Mouse (Mus musculus): ENCODE results near the gene Borcs5. TPM values are rescaled to one million over a fixed set of nuclear protein-coding genes. Genes with fewer than 3 reads are reported as not detected.

Borcs5 gene
- polyA plus RNA-seq, 1 experiment from 2014 or later = 20.3 TPM

DNA sequence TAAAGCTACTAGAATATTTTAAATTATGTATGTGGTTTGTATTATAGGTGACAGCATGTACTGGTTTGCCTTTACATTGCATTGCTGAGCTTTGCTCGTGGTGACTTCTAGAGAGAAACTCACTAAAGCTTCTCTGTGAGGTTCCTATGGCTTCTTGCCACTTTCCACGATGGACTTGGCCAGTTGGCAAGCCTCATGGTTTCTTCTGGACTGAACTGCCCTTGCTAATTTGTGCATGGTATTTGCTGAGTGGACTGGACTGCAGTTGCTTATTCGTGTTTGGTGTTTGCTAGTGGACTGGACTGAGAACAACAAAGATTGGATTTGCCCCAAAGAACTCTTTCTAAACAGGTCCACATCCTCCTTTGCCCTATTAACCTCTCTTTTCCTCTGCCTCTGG lies 97.5 kb downstream of the Borcs5 start:
- no peak overlapping the region for H3K4me3 ChIP-seq
- H3K27ac ChIP-seq (replicated peaks) = no peak overlapping the region
- H3K27me3 ChIP-seq (ENCODE audit: low read depth, poor library complexity, severe bottlenecking) = no peaks in the 10 kb centered on the region
- no peaks in the 10 kb centered on the region for H3K4me1 ChIP-seq
- H3K36me3 ChIP-seq = peaks cover 44% of the 10 kb centered on the region
- no peak for DNase-seq (ENCODE audit: low spot score)
- H3K9me3 ChIP-seq (replicated peaks) = no peaks in the 10 kb centered on the region
- 90% methylated on average over 3 of the region's 3 CpGs for WGBS

DNA sequence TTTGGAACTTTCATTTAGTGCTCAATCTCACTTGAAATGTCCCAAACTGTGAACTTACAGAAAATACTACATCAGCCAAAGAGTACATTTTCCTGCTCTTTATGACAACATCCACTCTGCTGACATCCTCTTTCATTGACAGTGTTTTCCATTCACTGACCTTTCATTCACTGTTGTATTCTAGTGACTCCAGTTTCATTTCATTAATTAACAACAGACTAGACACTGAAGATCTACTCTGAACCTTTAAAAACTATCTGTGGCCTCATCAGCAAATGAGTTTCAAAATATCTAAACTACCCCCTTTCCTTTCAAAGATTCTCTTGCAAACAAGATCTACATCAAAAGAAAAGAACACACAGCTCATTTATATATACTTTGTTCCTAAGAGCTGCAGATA lies 104.3 kb downstream of the Borcs5 start:
- H3K27ac ChIP-seq (replicated peaks) = no peak overlapping the region

DNA sequence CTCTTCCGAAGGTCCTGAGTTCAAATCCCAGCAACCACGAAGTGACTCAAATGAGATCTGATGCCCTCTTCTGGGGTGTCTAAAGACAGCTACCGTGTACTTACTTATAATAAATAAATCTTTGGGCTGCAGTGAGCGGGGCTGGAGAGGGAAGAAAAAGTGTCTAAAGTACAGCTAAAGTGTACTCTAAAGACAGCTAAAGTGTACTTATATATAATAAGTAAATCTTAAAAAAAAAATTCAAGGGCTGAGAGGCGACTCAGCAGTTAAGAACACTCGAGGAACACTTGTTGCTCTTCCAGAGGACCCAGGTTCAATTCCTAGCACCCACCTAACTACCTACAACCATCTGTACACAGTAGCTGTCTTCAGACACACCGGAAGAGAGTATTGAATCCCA lies 106.6 kb downstream of the Borcs5 start:
- WGBS = 96% methylated on average over 7 of the region's 7 CpGs
- DNase-seq (ENCODE audit: low spot score) = no peak
- Histone ChIP-seq H3K9me3 (replicated peaks) (no peaks in the 10 kb centered on the region), H3K27me3 (ENCODE audit: low read depth, poor library complexity, severe bottlenecking) (no peaks in the 10 kb centered on the region), H3K4me1 (no peaks in the 10 kb centered on the region), H3K4me3 (no peak overlapping the region), H3K27ac (replicated peaks) (no peak overlapping the region), H3K36me3 (peaks cover 17% of the 10 kb centered on the region)

More for the DNA sequence above, 104.3 kb downstream of the Borcs5 start:
- Histone ChIP-seq H3K4me3 (no peak overlapping the region), H3K9me3 (replicated peaks) (no peaks in the 10 kb centered on the region), H3K27me3 (ENCODE audit: low read depth, poor library complexity, severe bottlenecking) (no peaks in the 10 kb centered on the region), H3K36me3 (peaks cover 24% of the 10 kb centered on the region), H3K4me1 (no peaks in the 10 kb centered on the region)
- DNase-seq (ENCODE audit: low spot score) = no peak

DNA sequence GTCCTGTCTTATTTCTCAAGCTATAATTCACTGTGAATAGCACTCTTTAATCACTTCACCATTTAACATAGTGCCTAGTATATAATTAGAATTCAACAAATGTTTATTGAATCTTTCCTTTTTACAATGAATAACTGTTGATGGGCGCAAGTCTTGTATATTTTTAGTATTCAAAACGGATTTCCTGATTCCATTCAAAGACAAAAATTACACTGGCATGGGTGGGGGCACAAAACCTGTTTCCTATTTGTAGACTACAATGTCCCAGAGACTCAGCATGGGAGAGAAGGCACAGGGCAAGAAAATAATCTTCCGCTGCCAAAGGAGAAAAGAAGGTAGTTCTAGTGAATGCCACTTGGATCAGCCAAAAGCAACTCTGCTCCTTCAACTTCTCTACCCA lies 108.8 kb downstream of the Borcs5 start:
- no peaks in the 10 kb centered on the region for H3K9me3 ChIP-seq (replicated peaks)
- no peaks in the 10 kb centered on the region for H3K27me3 ChIP-seq (ENCODE audit: low read depth, poor library complexity, severe bottlenecking)
- peaks cover 27% of the 10 kb centered on the region for H3K36me3 ChIP-seq
- no peaks in the 10 kb centered on the region for H3K4me1 ChIP-seq
- H3K4me3 ChIP-seq = no peak overlapping the region
- no peak for DNase-seq (ENCODE audit: low spot score)
- 90% methylated on average over 3 of the region's 3 CpGs for WGBS
- H3K27ac ChIP-seq (replicated peaks) = no peak overlapping the region

DNA sequence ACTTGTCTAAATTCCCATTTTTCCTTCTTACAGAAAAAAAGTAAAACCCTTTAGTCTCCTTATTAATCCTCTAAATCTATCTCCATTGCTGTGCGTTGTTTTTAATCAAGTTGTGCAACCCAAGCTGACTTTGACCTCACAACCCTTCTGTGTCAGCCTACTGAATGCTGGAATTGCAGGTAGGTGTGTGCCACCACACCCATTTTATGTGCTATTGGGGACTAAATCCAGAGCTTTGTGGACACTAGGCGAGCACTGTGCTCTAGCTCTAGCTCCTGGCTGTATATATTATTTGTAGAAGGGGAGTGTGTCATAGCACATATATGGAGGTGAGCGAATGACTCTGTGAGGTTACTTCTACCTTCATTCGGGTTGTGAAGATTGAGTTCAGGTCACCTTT lies 111.8 kb downstream of the Borcs5 start:
- H3K36me3 ChIP-seq = peaks cover 38% of the 10 kb centered on the region
- H3K27ac ChIP-seq (replicated peaks) = no peak overlapping the region
- H3K27me3 ChIP-seq (ENCODE audit: low read depth, poor library complexity, severe bottlenecking) = no peaks in the 10 kb centered on the region
- H3K4me3 ChIP-seq = no peak overlapping the region
- no peak for DNase-seq (ENCODE audit: low spot score)
- 93% methylated on average over 4 of the region's 4 CpGs for WGBS
- H3K4me1 ChIP-seq = no peaks in the 10 kb centered on the region
- no peaks in the 10 kb centered on the region for H3K9me3 ChIP-seq (replicated peaks)

DNA sequence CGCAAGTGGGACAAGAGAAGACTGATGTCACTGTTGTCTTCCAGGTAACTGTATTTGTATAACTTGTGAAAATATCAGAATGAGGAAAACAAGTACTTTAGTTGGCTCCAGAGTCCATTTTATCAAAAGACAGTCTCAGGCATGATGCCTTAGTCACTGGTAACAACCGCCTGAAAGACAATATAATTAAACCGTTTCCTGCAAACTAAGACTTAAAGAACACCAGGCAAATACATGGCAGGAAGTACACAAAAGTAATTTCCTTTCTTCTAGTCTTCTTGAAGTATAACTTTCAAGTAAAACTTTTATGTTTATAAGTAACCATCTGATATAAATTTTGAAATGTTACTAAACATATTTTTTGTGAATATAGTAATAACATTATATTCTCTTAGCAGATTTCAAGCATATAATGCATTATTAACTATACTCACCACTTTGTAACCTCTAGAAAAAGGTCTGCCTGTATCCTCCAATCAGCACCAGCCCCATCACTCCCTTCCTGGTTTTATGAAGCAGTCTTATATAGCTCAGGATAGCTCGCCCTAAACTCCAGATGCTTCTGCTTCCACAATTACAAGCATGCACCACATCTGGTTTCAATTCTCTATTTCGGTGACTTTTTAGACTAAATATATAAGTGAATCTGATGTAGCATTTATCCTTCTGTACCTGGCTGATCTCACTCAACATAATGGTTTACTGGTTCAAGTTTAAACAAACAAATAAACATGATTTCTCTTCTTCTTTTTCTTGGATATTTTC lies 112.8 kb downstream of the Borcs5 start:
- Histone ChIP-seq H3K27ac (replicated peaks) (no peak overlapping the region), H3K36me3 (peaks cover 45% of the 10 kb centered on the region), H3K4me3 (no peak overlapping the region), H3K4me1 (no peaks in the 10 kb centered on the region), H3K27me3 (ENCODE audit: low read depth, poor library complexity, severe bottlenecking) (no peaks in the 10 kb centered on the region), H3K9me3 (replicated peaks) (no peaks in the 10 kb centered on the region)
- no peak for DNase-seq (ENCODE audit: low spot score)
- 86% methylated on average over 5 of the region's 5 CpGs for WGBS

DNA sequence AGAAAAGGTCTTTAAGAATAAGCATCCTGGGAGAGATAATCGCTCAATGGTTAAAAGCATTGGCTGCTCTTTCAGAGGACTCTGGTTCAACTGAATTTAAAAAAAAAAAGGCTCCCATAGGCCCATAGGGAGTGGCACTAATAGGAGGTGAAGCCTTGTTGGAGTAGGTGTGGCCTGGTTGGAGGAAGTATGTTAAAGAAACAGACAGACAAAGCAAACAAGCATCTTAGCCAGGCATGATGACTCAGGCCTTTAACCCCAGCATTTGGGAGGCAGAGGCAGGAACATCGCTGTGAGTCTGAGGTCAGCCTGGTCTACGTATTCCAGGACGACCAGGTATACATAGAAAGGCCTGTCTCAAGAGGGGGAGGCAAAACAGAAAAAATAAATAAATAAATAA lies 114.1 kb downstream of the Borcs5 start:
- 94% methylated on average over 4 of the region's 4 CpGs for WGBS

DNA sequence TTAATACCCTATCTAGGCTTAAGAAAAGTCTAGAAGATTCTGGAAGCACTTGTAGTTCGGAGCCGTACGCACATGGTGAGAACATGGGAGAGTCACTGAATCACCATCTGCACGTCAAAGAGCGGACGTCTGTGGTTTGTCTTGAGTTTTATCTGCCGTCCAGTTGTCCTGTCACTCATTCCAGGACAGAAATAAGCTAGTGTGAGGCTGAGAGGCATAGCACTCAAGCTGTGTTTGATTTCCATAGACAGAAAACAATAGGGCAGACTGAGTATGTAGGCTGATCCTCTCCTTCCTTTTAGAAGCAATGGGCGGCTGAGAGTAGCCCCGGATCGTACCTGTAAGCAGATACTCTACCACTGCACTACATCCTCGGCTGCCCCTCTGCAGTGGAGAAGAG lies 114.5 kb downstream of the Borcs5 start:
- Histone ChIP-seq H3K4me3 (no peak overlapping the region), H3K9me3 (replicated peaks) (no peaks in the 10 kb centered on the region), H3K4me1 (no peaks in the 10 kb centered on the region), H3K27me3 (ENCODE audit: low read depth, poor library complexity, severe bottlenecking) (no peaks in the 10 kb centered on the region), H3K27ac (replicated peaks) (no peak overlapping the region), H3K36me3 (peaks cover 58% of the 10 kb centered on the region)
- 96% methylated on average over 11 of the region's 11 CpGs for WGBS
- no peak for DNase-seq (ENCODE audit: low spot score)

More for the DNA sequence above, 114.1 kb downstream of the Borcs5 start:
- no peaks in the 10 kb centered on the region for H3K27me3 ChIP-seq (ENCODE audit: low read depth, poor library complexity, severe bottlenecking)
- no peak for DNase-seq (ENCODE audit: low spot score)
- H3K27ac ChIP-seq (replicated peaks) = no peak overlapping the region
- no peak overlapping the region for H3K4me3 ChIP-seq
- no peaks in the 10 kb centered on the region for H3K4me1 ChIP-seq
- H3K36me3 ChIP-seq = peaks cover 54% of the 10 kb centered on the region
- no peaks in the 10 kb centered on the region for H3K9me3 ChIP-seq (replicated peaks)

DNA sequence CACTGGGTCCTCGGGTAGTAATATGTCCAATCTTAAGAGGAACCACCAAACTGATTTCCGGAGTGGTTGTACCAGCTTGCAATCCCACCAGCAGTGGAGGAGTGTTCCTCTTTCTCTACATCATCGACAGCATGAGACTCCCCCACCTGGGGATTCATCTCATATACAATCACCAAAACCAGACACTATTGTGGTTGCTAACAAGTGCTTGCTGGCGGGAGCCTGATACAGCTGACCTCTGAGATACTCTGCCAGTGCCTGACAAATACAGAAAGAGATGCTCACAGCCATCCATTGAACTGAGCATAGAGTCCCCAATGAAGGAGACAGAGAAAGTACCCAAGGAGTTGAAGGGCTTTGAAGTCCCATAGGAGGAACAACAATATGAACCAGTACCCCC lies 116.7 kb downstream of the Borcs5 start:
- no peak overlapping the region for H3K27ac ChIP-seq (replicated peaks)
- H3K36me3 ChIP-seq = peaks cover 48% of the 10 kb centered on the region
- no peaks in the 10 kb centered on the region for H3K9me3 ChIP-seq (replicated peaks)
- H3K4me1 ChIP-seq = peaks cover 3% of the 10 kb centered on the region; the same call in 1 of the 2 replicates
- H3K27me3 ChIP-seq (ENCODE audit: low read depth, poor library complexity, severe bottlenecking) = no peaks in the 10 kb centered on the region
- 90% methylated on average over 4 of the region's 4 CpGs for WGBS
- no peak overlapping the region for H3K4me3 ChIP-seq
- no peak for DNase-seq (ENCODE audit: low spot score)

Other genes starting within 250 kb of the Borcs5 start
- gene Bcl2l14, start 243.2 kb upstream of the Borcs5 start, polyA plus RNA-seq (2016; fragmentation: Nextera tagmentation; extraction: Ambion mirVana) = 0.09 and 0.12 TPM in 2 replicates
- gene Lrp6, start 72.5 kb upstream of the Borcs5 start, polyA plus RNA-seq (2016; fragmentation: Nextera tagmentation; extraction: Ambion mirVana) = 24.4 and 24.5 TPM in 2 replicates
- gene Mansc1, start 7.0 kb upstream of the Borcs5 start, polyA plus RNA-seq (2016; fragmentation: Nextera tagmentation; extraction: Ambion mirVana) = 0.49 and 1.3 TPM in 2 replicates
- gene Dusp16, start 153.1 kb downstream of the Borcs5 start, polyA plus RNA-seq (2016; fragmentation: Nextera tagmentation; extraction: Ambion mirVana) = 14.2 and 16.6 TPM in 2 replicates
- gene Crebl2, start 190.6 kb downstream of the Borcs5 start, polyA plus RNA-seq (2016; fragmentation: Nextera tagmentation; extraction: Ambion mirVana) = 1.0 and 1.3 TPM in 2 replicates